Mouse (Mus musculus) frontal cortex, postnatal 10 days (tissue): ENCODE measurements around the gene Dusp11.
"Not testable (repeated sequence)": the region's sequence is repeated elsewhere in the genome, so short reads cannot be mapped to it uniquely, and the experiment has no call there.

Experiments
- DNase-seq, 2 experiments: peaks; one replicate each; pipeline ENCODE4 v3.0.0; 2022; ENCODE audit warnings: low spot score in 2 of 2, mixed read lengths in 1 of 2

Gene Dusp11

DNA sequence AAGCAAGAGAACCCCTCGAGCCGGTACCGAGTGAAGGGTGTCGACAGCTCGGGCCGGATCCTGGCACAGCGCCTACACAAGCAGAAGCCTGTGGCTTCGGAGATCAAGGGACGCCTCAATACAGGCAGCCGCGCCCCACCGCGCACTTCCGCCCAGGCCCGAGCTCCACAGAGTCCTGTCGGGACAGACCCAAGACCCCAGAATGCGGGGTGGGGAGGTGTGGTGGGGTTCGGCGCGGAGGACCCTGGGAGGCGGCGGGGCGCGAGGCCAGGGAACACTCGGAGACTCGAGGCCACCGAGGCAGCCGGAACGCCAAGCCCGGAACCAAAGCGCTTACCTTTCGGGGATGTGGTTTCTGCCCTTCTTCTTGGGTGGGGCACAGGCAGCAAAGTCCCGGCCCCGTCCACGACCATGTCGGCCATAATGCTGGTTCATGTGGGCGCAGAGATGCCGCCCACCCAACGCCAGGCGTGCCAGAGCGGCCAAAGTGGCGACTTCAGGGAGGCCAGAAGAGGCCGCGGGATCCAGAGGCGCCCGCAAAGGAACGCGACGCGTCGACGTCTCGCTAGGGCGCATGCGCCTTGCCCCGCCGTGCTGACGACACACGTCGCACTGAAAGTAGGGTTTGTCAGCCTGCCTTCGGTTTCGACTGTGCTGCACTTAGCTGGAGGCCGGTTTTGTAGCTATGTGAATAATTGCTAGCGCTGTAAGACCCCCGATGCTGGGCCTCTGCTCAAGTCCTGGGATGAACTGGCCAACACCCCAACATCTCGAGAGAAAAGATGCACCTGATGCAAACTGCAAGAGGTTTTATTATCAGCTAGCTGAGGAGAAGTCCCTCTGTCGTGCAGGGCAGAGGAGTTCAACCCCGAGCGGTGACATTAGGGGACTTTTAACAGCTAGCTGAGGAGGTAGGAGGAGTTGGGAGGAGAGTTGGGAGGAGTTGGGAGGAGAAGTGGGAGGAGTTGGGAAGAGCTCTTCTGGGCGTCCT lies at the start of gene Dusp11:
Gene Dusp11 (minus strand): TSS at position 567 of the 991 bp plus-strand sequence.
- peak; percentile 85 to 92 for DNase-seq

DNA sequence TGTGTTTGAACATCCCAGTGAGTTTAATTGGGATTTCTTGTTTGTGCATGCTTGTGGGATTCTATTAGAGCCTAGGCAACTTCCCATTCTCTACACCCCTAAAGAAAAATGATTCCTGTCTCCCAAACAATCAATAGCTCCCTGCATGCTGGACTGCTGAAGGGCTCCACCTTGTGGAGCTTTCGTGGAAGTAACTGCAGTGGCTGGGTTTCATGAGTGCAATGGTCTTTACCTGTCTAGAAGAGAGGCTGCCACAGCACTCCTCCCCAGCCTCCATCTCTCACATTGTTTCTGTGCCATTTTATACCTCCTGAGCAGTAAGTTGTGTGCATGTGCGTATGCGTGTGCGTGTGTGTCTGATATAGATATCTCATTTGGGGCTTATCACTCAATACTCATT lies 48.5 kb upstream of the Dusp11 start:
- peak in 1 of 2 experiments; percentile 44 for DNase-seq

DNA sequence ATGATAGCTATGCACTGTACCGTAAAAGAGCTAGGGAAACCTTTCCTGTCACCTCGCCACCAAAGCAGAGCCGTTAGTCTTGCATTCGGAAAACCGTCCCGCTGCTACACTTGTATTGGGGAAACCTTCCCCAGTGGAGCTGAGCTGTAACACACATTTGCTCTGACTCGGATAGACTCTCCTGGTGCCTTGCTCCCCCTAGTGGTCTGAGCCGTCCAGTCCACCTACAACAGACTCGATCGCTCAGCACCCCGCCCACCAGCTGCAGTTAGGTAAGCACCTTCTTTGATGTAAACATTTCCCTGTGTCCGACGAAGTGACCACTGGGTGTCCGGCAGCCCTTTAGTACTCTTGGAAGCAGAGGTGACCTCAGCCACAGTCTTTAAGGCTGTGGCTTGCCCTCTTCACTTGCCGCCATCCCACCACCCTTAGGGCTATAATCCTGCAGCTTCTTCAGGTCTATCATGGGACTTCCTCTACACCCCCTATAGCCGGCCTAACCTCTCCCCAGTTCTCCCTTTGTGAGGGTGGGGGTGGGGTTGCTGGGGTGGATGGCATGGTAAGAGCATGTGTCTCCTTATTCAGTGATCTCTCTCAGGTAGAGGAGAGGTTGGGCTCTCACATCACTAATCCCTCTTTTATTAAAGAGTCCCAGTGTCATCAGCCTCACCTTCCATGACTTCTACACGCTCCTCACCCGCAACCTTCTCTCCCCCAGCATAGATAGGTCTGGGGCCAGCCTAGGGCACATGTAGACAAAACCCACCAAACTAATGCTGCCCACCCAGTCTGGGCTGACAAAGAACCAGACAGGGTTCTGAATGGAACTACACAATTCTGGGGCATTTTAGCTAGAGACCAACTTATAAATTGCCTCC lies 43.0 kb upstream of the Dusp11 start:
- DNase-seq = peak; percentile 50 to 65

DNA sequence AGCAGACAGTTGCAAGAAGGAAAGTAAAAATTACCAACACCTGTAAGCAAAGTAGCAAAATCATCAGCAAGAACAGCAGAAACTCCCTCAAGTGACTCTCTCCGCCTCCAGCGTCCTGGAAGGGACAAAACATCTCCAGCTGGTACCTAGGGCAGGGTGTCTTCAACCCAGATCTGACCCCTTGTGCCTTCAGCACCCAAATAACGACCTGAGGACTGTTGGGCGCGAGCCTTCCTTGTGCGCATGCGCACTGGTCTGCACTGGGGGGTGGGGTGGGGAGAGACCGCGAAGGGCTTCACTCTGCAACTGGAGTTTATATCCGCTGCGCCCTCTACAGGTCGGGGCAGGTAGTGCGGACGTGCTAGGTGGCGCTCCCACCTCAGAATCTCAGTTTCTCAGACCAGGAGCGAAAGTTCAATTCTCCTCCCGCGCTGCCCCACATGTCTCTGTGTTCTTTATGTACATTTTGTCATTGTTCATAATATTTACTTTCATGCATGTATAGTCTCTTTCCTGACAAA lies 42.0 kb upstream of the Dusp11 start:
- DNase-seq = no peak

DNA sequence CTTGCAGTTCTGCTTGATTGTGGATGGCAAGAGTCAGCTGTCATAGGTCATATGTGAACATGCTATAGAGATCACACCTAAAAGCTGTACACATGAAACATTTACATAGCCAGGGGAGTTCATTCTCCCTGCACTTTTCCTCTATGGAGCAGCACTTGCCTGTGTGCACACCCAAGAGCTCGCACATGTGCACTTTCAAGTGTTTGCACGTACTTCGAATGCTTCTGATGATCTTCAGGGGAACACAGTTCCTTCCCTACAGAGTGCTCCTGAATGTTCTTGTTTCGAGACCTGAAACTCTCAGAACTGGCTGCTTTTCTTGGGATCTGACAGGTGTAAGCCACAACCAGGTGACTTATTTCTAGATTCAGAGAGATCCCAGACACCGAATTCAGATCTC lies 29.3 kb upstream of the Dusp11 start:
- DNase-seq = not testable (repeated sequence)

DNA sequence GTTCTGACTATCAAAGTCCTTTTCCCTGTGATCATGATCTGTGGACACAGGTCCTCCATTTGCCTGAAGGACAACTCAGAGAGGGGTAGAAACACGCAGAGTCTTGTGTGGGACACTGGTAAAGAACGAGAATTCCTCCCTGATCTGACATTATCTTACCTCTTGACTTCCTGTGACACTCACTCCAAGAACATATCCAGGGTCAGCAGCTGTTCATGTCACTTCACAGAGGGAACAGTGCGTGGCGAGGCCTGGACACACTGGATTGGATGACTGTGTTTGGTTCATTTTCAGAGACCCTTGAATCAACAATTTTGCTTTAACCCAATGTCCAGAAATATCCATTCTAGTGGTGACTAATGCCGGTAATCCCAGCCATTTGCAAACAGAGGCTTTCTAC lies 28.1 kb upstream of the Dusp11 start:
- DNase-seq = not testable (repeated sequence)

DNA sequence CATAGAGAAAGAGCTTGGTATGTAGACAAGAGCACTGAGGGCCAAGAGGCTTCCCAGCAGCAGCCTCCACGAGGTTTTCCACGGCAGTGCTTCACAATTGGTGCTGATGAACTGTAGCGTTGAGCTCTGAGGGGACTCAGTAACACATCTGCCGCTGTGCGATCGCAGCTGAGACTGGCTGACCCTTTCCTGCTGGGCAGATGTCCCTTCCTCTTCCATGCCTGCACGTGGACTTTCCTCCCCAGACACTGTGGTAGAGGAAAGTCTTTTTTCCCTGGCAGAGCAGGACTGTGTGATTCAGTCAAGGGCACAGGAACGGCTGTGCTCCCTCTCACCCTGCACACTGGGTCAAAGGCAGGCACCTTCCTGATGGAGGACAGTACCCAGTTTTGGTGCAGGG lies 22.9 kb upstream of the Dusp11 start:
- DNase-seq = no peak

DNA sequence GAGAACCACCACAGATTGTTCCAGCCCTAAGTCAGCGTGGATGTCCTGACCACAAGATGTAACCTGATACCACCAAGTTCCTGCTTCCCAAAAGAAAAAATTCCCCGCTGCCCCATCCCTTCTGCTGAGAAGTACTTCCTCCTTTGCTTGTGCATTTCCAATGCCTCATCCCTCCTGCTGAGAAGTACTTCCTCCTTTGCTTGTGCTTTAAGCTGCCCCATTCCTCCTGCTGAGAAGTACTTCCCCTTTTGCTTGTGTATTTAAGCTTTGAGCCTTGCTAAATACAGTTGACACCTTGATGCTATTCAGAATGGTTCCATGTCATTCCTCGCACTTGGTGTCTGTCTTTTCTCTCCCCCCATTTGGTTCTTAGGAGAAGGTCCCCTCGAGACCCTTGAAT lies 17.3 kb upstream of the Dusp11 start:
- not testable (repeated sequence) for DNase-seq

DNA sequence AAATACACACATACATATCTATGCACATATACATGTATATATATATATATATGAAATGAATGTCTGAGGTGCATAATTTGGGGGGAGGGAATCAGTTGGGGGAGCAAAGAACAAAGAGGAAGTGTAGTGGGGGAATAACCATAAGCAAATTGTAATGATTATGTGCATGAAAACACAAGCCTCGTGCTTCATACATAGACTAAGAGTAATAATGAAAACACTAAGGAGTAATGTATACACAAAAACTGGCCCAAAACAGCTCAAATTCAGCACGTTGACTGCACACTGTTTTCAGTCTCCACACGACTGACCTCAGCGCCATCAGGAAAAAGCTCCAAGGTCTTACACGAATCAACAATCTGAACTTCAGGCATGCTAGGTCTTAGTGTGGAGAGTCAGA lies 14.8 kb upstream of the Dusp11 start:
- DNase-seq = no peak

DNA sequence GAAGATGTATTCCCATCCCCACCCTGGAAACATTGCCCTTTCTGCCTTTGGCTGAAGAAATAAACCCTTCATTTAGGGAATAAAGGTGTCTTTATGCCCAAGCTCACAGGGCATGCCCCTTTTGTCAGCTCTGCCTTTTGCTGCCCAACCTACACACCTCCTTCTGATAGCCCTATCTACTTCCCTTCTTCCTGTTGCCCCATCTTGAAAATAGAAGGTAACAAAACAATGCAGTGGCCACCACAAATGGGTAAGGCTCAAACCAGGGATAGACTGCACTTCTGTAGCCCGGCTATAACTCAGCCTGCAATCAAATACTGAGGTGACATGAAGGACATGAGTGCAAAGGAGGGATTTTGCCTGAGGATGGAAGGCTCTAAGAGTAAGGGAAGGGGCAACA lies 14.3 kb upstream of the Dusp11 start:
- DNase-seq = no peak

DNA sequence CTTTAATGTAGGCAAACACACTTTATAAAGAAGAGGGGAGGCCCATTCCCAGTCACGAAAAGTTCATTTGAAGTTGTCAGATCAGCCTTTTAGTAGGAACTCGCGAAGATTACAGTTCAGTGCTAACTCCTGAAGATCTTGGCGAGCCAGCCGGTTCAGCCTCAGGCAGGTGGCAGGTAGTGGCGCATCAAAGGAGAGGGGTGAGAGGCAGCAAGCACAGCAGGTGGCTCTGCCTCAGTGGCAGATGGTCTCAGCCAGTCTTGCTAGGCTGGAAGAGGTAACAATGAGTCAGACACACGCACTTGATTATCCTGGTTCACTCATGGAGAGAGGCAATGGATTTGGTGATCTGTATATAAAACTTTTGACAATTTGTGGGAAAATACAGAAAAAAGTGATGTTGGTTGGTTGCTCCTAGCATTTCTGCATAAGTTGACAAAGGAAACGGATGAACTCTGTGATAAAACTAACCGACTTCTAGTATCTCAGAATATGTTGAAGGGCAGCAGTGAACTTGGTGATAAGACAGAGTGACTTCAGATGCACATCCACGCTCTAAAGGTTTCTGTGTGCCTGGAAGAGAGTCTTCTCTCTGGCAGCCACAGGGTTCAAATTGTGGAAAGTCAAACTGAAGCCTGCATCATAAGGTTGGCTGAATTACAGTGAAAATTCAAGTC lies 13.6 kb upstream of the Dusp11 start:
- DNase-seq = no peak

DNA sequence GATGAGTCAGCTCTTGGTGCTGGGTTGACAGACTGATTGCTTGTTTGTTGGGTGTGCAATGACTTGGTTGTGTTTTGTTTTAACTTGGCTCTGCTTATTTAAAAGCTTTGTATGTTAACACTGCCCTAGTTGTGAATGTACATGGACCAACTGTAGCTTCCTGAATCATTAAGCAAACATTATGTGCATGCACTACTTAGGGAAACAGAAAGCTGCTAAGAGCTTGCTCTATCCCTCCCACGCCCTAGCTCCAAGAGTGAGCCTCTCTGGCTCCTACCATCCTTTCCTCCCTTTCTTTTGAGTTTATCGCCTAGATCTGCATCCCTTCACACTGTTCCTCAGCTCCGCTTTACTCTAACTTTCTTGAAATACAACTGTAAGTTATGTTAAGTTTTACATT lies 11.9 kb upstream of the Dusp11 start:
- no peak for DNase-seq

DNA sequence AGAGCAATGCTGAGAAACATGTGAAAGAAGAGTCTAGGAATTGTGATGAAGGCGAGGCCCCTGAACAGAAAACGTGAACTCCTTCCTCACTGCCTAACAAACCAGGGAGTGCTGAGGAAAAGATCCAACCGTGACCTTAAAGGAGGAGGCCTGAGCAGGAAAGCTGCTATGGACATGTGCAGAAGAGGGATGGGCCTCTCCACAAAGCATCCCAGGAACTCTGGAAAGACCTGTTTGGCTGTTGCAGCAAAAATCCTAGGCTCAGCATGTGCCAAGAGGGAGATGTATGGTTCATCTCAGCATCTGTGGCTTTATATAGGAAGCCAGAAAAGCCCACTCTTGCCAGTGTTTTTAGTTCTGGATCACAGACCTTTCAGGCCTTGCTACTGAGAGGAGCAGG lies 11.2 kb upstream of the Dusp11 start:
- DNase-seq = no peak

DNA sequence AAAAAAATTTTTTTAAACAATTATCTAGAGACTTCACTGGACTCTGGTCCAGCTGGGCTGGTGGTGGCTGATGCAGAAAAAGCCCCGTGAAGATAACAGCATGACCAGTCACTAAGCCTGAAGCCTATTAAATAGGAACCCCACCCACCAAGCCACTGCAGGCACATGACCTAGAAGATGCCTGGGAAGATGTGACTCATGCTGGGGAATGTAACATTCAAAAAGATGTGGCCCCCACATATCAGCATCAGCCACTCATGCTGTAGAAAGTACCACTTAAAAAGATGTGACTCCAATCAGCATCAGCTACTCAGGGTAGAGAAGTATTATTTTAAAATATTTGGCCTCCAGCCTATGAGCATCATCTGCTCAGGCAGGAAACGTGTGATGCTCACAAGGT lies 8.4 kb upstream of the Dusp11 start:
- no peak for DNase-seq

DNA sequence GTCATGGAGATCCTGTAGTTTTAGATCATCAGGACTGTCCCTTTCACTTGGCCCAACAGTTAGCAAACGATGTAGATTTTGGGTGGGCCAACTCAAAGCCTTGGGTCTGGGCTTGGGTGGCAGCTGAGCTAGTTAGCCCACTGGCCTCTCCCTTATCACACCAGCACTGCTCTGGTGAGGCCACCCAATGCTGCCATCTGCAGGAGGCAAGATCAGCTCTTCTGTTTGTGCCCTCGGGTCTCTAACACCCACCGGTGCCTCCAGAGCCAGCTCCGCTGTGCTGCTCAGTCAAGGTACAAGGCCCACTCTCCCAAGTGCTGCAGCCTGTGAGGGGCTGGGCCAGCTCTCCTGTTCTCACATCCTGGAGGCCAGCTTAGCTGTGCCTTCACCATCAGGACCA lies 5.2 kb upstream of the Dusp11 start:
- no peak for DNase-seq

DNA sequence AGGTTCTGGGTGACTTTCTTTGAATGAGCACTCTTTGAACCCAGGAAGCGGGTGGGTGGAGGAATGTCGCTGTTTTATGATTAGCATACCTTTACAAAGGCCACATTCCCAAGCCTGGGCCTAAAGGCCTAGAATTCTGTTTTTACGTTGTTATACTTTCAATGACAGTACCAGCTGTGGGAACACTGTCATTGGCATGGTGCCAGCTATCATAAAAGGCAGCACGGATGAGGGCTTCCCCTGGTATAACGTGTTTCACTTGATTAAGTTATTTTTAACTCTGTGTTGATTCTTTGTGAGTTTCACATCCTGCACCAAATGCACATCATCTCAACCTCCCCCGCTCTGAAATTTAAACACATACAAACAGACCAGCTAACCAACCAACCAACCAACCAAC lies 4.6 kb upstream of the Dusp11 start:
- DNase-seq = not testable (repeated sequence)

DNA sequence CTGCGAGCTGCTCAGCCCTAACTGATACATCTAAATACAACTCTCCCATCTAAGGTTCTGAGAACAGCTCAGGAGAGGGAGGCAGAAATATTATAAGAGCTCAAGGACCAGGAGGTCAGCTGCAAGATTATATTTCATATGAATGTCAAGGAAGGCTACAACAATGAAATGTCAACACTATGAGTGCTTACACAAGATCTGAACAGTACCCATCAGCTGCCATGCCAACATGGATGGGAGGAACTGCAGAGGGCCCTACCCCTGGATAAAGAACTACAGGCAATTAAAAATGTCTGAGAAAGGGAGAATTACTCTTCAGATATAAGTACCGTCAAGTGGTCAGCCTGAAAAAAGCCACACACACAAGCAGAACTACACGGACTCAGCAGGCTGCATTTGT lies 3.9 kb downstream of the Dusp11 start:
- no peak for DNase-seq

DNA sequence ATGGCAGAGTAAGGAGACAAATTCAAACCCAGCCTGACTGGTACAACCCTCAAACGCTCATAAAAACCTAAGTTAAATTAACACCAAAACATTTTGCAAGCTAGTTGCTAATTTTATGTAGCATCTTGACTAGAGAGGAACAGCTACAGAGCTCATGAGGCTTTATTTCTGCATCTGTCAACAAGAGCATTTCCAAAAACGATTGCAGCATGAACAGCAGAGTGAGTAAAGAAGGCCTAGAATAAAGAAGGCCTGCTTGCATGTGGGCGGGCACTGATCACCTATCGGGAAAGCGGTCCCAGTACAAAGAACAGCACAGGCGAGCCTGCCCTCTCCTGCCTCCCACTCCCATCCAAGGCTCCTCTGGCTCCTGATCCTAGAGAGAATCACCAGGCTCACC lies 12.9 kb downstream of the Dusp11 start:
- DNase-seq = no peak

DNA sequence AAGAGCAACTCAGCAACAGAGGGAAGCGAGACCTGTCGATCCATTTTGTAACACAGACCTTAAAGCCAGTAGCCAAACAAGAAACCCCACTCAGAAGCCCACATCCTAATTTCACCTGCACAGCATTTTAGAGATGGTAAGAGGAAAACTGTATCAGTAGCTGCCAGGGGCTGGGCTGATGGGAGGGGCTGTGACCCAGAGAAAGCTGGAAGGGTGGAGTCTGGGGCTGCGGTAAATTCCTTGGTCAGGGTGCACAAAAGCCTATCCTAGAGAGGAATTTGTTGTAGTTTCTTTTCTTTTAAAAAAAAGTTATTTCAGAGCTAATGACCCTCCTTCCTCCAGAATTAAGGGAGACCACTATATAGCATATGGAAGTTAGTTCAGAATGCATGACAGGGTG lies 19.0 kb downstream of the Dusp11 start:
- DNase-seq = no peak

DNA sequence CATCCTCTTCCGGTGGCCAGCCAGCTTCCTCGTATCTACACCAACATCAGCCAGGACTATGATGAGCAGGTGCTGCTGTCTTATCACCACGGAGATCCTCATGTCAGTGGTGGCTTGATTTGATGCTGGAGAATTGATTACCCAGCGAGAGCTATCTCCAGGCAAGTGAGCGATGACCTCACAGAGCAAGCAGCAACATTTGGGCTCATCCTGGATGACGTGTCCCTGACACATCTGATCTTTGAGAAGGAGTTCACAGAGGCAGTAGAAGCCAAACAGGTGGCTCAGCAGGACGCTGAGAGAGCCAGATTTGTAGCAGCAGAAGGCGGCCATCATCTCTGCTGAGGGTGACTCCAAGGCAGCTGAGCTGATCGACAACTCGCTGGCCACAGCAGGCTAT lies 22.8 kb downstream of the Dusp11 start:
- no peak for DNase-seq

DNA sequence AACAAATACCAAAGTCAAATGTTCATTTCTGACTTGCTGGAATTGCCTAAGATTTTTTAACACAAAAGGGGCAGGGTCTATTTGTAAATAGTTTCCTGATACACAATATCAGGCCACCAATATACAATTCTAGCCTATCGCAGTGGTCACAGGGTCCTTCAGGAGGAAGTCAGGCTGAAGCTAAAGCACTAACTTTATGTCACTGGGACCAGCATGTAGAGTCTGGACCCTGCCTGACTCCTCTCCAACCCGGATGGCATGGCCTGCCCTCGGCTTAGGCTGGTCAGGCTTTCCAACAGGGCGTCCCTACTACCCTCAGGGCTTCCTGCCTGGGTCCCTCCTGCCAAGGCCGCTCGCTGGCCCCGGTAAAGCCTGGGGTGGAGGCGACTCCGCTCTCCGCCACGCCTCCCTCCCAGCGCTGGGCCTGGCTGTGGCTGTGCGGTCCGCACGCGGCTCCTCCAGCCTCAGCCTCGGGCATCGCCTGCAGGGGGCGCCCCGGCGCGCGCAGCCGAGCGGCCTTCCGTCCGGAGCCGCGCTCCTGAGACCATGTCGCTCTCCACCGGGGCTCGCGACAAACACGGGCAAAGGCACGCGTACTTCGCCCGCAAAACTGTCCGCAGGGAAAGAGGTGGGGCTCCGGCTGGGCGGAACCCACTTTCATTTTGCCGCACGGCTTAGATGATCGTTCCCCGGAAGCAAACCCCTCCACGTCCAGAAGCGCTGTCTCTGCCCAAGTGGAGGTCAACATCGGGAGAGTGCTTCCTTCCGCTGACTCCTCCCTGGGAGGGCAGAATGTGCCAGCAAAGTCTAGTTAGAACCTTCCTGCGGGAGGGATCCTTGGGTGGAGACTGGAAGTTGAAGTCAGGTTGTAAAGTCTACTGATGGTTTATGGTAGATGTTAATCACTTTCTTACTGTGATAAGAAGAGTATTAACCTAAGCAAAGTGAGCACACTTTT lies 24.7 kb downstream of the Dusp11 start:
- peak; percentile 53 to 77 for DNase-seq
